Mouse (Mus musculus): ENCODE measurements around the gene Zbtb44.
"Not testable (repeated sequence)": the region's sequence is repeated elsewhere in the genome, so short reads cannot be mapped to it uniquely, and the experiment has no call there.

DNA sequence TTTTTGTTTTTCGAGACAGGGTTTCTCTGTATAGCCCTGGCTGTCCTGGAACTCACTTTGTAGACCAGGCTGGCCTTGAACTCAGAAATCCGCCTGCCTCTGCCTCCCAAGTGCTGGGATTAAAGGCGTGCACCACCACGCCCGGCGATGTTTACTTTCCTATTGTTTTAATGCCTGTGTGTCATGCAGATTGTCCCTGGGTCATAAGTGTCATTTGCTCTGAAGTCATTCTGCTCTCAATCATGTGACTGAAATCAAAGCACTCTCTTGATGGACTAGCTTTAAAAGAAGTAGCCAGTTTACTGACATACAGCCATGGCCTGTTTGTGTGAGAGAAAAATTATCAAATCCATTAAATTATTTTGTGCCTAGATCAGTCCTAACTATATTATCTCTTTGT lies 21.1 kb downstream of the Zbtb44 start:
- TF ChIP-seq EP300 (IDR thresholded peaks at IDR 0.05; ENCODE audit: insufficient read depth, low read depth, low read length); CTCF (IDR thresholded peaks at IDR 0.05; ENCODE audit: low read depth, low read length): not testable (repeated sequence)

Measured in ES-Bruce4 (cell line).